Mouse (Mus musculus) CH12.LX (cell line): Measurements from ENCODE around the gene Arhgef11. TPM values are rescaled to one million over a fixed set of nuclear protein-coding genes. Genes with fewer than 3 reads are reported as not detected.

ENCODE experiments used
- DNase-seq: peaks from one replicate; pipeline ENCODE4 v3.0.0-alpha.2; 2013; ENCODE audit errors: extremely low read depth
- H3K27ac ChIP-seq: 2 replicates; pipeline ENCODE4 v1.5.1; 2012; ENCODE audit warnings: low read depth, mild to moderate bottlenecking, control low read depth, moderate library complexity; ENCODE audit not compliant: insufficient read depth
- H3K27me3 ChIP-seq: replicated peaks from 2 replicates; pipeline ENCODE3; 2012; ENCODE audit warnings: inconsistent platforms
- H3K36me3 ChIP-seq, 2 experiments: replicated peaks in 1 of 2; 2 replicates each; pipeline versions ENCODE3 to v1.6.1; 2012; ENCODE audit warnings: inconsistent platforms in 1 of 2, low read length in 1 of 2, mild to moderate bottlenecking in 1 of 2, mixed read lengths in 1 of 2, moderate library complexity in 1 of 2; ENCODE audit not compliant: control insufficient read depth in 1 of 2, insufficient read depth in 1 of 2
- H3K4me1 ChIP-seq, 2 experiments: 2 replicates each; pipeline ENCODE4 v1.6.1; 2012; ENCODE audit warnings: inconsistent platforms in 1 of 2, moderate library complexity in 1 of 2; ENCODE audit not compliant: insufficient read depth in 2 of 2, control insufficient read depth in 1 of 2
- H3K4me2 ChIP-seq: 2 replicates; pipeline ENCODE4 v1.6.1; 2012; ENCODE audit warnings: low read depth, mild to moderate bottlenecking, control low read depth; ENCODE audit not compliant: poor library complexity, insufficient read depth, severe bottlenecking
- H3K4me3 ChIP-seq, 3 experiments: fragments of 150-350 bp in 1 of 3; sonication (generic) in 1 of 3; replicated peaks in 1 of 3; 2 replicates each; pipeline versions ENCODE3 to v1.5.1; 2011 to 2012; ENCODE audit warnings: low read depth in 2 of 3, low read length in 2 of 3, mild to moderate bottlenecking in 2 of 3, moderate library complexity in 2 of 3, control low read depth in 1 of 3, improper control_type of control experiment in 1 of 3, inconsistent platforms in 1 of 3, mixed read lengths in 1 of 3; ENCODE audit not compliant: poor library complexity in 1 of 3
- H3K79me2 ChIP-seq: replicated peaks from 2 replicates; pipeline ENCODE4 v1.6.1; 2012; ENCODE audit warnings: mild to moderate bottlenecking, moderate library complexity; ENCODE audit not compliant: control insufficient read depth, poor library complexity, insufficient read depth, severe bottlenecking; ENCODE audit errors: extremely low read depth
- H3K9ac ChIP-seq: 2 replicates; pipeline ENCODE4 v1.6.1; 2012; ENCODE audit warnings: low read depth, mild to moderate bottlenecking, control low read depth, moderate library complexity; ENCODE audit not compliant: insufficient read depth
- H3K9me3 ChIP-seq: replicated peaks from 2 replicates; pipeline ENCODE3; 2012; ENCODE audit warnings: low read length, inconsistent platforms, mixed read lengths
- HCFC1 ChIP-seq: IDR thresholded peaks from 2 replicates; pipeline ENCODE4 v1.6.1; 2012; ENCODE audit warnings: low read depth, mild to moderate bottlenecking, inconsistent platforms, low read length, improper control_type of control experiment
- MAFK ChIP-seq: IDR thresholded peaks from 2 replicates; pipeline ENCODE4 v1.6.1; 2011; ENCODE audit warnings: low read length, improper control_type of control experiment; ENCODE audit not compliant: insufficient replicate concordance
- NELFE ChIP-seq: IDR thresholded peaks from 2 replicates; pipeline ENCODE4 v1.6.1; 2011; ENCODE audit warnings: low read depth, low read length, improper control_type of control experiment
- NRF1 ChIP-seq: IDR thresholded peaks from 2 replicates; pipeline ENCODE4 v1.6.1; 2014; ENCODE audit warnings: low read depth, mild to moderate bottlenecking, inconsistent platforms, low read length, improper control_type of control experiment, moderate library complexity
- PAX5 ChIP-seq: IDR thresholded peaks from 2 replicates; pipeline ENCODE4 v1.6.1; 2012; ENCODE audit warnings: low read length, inconsistent platforms, mixed read lengths
- POLR2A ChIP-seq: IDR thresholded peaks from 2 replicates; pipeline ENCODE4 v1.6.1; 2011; ENCODE audit warnings: low read depth, mild to moderate bottlenecking, improper control_type of control experiment, low read length
- POLR2AphosphoS2 ChIP-seq: IDR thresholded peaks from 2 replicates; pipeline ENCODE4 v1.6.1; 2011; ENCODE audit warnings: low read depth, low read length, improper control_type of control experiment
- RAD21 ChIP-seq: IDR thresholded peaks from 2 replicates; pipeline ENCODE4 v1.6.1; 2011; ENCODE audit warnings: low read depth, mild to moderate bottlenecking, low read length, improper control_type of control experiment, moderate library complexity
- TBP ChIP-seq: conservative IDR thresholded peaks from 2 replicates; pipeline ENCODE4 v1.6.1; 2011; ENCODE audit warnings: low read depth, low read length, improper control_type of control experiment
- TCF12 ChIP-seq: IDR thresholded peaks from 2 replicates; pipeline ENCODE4 v1.6.1; 2014; ENCODE audit warnings: low read depth, mild to moderate bottlenecking, inconsistent platforms, low read length, improper control_type of control experiment
- USF1 ChIP-seq: IDR thresholded peaks from 2 replicates; pipeline ENCODE4 v1.6.1; 2014; ENCODE audit warnings: low read depth, mild to moderate bottlenecking, inconsistent platforms, low read length, improper control_type of control experiment
- ZC3H11A ChIP-seq: IDR thresholded peaks from 2 replicates; pipeline ENCODE4 v1.6.1; 2012; ENCODE audit warnings: low read depth, mild to moderate bottlenecking, inconsistent platforms, low read length, improper control_type of control experiment
- dilution Hi-C: fragments of 300-500 bp; cut with MboI; formaldehyde crosslinking; loops from 2 replicates; pipeline ENCODE4 v1.14.3; 2020; ENCODE audit warnings: low sequenced_read_pairs; ENCODE audit not compliant: extremely low pct_unique_long_range_greater_than_20kb, extremely low pct_ligation_motif_present
- in situ Hi-C: fragments of 300-500 bp; cut with MboI; formaldehyde crosslinking; loops from 3 replicates; pipeline ENCODE4 v1.14.3; 2019; ENCODE audit warnings: low sequenced_read_pairs, low pct_ligation_motif_present, low pct_unique_long_range_greater_than_20kb, mixed read lengths
- polyA plus RNA-seq: library from polyadenylated mRNA; unstranded; fragments of >175 nt; gene quantifications from 2 replicates; pipeline ENCODE4 v1.2.1, GENCODE M21; 2012; ENCODE audit warnings: low read depth; ENCODE audit not compliant: insufficient read length
- total RNA-seq, 2 experiments: library from RNA; depleted of rRNA; stranded (reverse); fragments of 300-350 nt in 1 of 2; fragments of >200 nt in 1 of 2; gene quantifications; 2 replicates each; pipeline ENCODE4 v1.2.3; 2012 to 2014

Gene Arhgef11
- total and polyA plus RNA-seq, 3 experiments: 5.6 to 11.7 (median 8.7) TPM

DNA sequence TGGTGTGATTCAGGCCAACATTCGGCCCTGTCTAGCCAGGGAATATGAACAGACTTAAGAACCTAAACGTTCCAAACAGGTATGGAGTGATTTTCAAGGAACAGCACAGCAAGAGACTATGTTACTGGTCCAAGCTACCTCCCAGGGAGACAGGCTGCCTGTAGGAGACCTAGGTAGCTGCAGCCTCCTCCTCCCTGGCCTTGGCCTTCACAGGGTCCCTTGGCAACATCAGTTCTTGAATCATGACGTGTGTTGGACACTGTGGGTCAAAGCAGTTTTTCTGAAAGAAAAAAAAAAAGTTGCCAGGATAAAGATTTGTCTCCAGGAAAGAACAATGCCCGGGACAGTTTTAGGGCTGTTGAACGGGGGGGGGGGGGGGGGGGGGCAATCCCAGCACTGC, 121.5 kb downstream of the Arhgef11 start:
- H3K27me3 ChIP-seq: no peaks in the 10 kb centered on the region
- no peak for TF ChIP-seq RAD21

DNA sequence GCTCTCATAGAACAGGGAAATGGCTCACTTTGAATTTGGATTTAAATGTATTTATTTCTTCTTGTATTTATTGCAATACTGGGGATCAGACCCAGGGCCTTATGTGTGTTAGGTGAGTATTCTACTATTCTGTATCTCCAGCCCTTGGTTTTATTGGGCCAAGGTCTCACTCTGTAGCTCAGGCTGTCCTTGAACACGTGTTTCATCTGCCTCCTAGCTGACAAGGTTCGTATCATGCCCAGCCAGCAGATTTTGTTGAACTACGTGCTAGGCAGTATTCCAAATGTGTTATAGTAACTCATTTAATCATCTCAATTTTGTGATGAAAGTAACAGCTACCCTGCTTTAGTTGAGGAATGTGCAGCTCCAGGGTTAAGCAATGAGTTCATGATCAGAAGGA, 124.7 kb downstream of the Arhgef11 start:
- dilution Hi-C loops: no loop called here
- Histone ChIP-seq H3K4me2 (no peak overlapping the region), H3K79me2 (no peaks in the 10 kb centered on the region), H3K4me1 (peaks cover 0 to 10% of the 10 kb centered on the region in 2 experiments; a peak in 1 of 4 replicates), H3K27me3 (peaks cover 6% of the 10 kb centered on the region), H3K4me3 (no peak overlapping the region), H3K9me3 (no peaks in the 10 kb centered on the region), H3K27ac (no peak overlapping the region), H3K36me3 (peaks cover 9 to 28% of the 10 kb centered on the region in 2 experiments), H3K9ac (no peak overlapping the region)
- no peak for DNase-seq
- no peak for TF ChIP-seq MAFK
- no peak for TF ChIP-seq PAX5
- in situ Hi-C loops: no loop called here

More for the DNA sequence above, 121.5 kb downstream of the Arhgef11 start:
- Histone ChIP-seq H3K79me2 (no peaks in the 10 kb centered on the region), H3K27ac (no peak overlapping the region), H3K9ac (no peak overlapping the region), H3K4me2 (no peak overlapping the region), H3K4me1 (peaks cover 0 to 7% of the 10 kb centered on the region in 2 experiments; a peak in 1 of 4 replicates), H3K9me3 (no peaks in the 10 kb centered on the region), H3K36me3 (peaks cover 27 to 59% of the 10 kb centered on the region in 2 experiments), H3K4me3 (no peak overlapping the region)
- dilution Hi-C loops (no loop called here), in situ Hi-C loops (no loop called here)
- no peak for DNase-seq

DNA sequence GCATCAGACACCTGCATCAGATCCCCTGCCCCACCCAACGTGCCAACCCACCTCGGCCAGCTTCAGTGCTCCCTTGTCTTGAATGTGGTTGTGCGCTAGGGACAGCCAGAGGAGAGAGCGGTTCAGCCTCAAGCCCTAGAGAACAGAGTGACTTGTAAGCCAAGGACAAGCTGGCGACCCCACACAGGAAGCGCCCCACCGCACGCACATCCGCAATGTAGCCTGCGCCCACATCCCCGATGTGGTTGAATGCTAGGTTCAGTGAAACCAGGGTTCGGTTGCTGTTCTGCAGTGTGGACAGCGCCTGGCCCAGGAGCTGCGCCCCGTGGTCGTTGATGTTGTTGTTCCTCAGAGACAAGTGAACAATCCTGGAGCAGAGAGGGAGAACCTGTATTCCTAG, 125.4 kb downstream of the Arhgef11 start:
- Histone ChIP-seq H3K9me3 (no peaks in the 10 kb centered on the region), H3K4me1 (peaks cover 0 to 10% of the 10 kb centered on the region in 2 experiments; a peak in 1 of 4 replicates), H3K4me3 (no peak overlapping the region), H3K27me3 (peaks cover 8% of the 10 kb centered on the region), H3K27ac (no peak overlapping the region)
- dilution Hi-C loops: no loop called here
- TF ChIP-seq ZC3H11A (no peak), POLR2A (no peak), POLR2AphosphoS2 (no peak), TBP (no peak), NRF1 (no peak), USF1 (no peak), TCF12 (no peak), NELFE (no peak), HCFC1 (no peak)
- TF ChIP-seq, all 38 proteins: peak for 0
- DNase-seq: no peak
- Histone ChIP-seq H3K9ac (no peak overlapping the region), H3K36me3 (peaks cover 4 to 21% of the 10 kb centered on the region in 2 experiments), H3K79me2 (no peaks in the 10 kb centered on the region), H3K4me2 (no peak overlapping the region)
- in situ Hi-C loops: no loop called here
